Mouse (Mus musculus) small intestine, adult 2 months (tissue): ENCODE measurements around the gene Gm21149. TPM values are rescaled to one million over a fixed set of nuclear protein-coding genes. Genes with fewer than 3 reads are reported as not detected.
"Not testable (repeated sequence)": the region's sequence is repeated elsewhere in the genome, so short reads cannot be mapped to it uniquely, and the experiment has no call there.

Experiments
- H3K27ac ChIP-seq: fragments of 200-500 bp; 2 replicates; pipeline ENCODE4 v1.5.1; 2012; ENCODE audit warnings: low read depth, low read length, control low read depth, inconsistent platforms; ENCODE audit not compliant: insufficient read depth
- H3K27me3 ChIP-seq: fragments of 200-500 bp; 2 replicates; pipeline ENCODE4 v1.6.1; 2012; ENCODE audit warnings: mild to moderate bottlenecking, moderate library complexity, low read length, inconsistent platforms; ENCODE audit not compliant: control insufficient read depth, insufficient read depth
- H3K36me3 ChIP-seq: fragments of 200-500 bp; 2 replicates; pipeline ENCODE4 v1.6.1; 2012; ENCODE audit warnings: mild to moderate bottlenecking, low read length, control low read depth, inconsistent platforms; ENCODE audit not compliant: control insufficient read depth, insufficient read depth
- H3K4me1 ChIP-seq: fragments of 200-500 bp; 2 replicates; pipeline ENCODE4 v1.6.1; 2012; ENCODE audit warnings: low read length, inconsistent platforms, mixed read lengths; ENCODE audit not compliant: control insufficient read depth, insufficient read depth, insufficient read length
- H3K4me3 ChIP-seq: fragments of 200-500 bp; 2 replicates; pipeline ENCODE4 v1.5.1; 2012; ENCODE audit warnings: low read depth, mild to moderate bottlenecking, control low read depth, inconsistent platforms, low read length, moderate library complexity
- CTCF ChIP-seq: fragments of 200-500 bp; IDR thresholded peaks from 2 replicates; pipeline ENCODE4 v1.5.1; 2012; ENCODE audit warnings: low read depth, mild to moderate bottlenecking, control low read depth, inconsistent platforms, low read length, moderate library complexity, mixed read lengths; ENCODE audit not compliant: insufficient replicate concordance, insufficient read length; ENCODE audit errors: extremely low read depth
- POLR2A ChIP-seq: fragments of 200-500 bp; IDR thresholded peaks from 2 replicates; pipeline ENCODE4 v1.6.1; 2012; ENCODE audit warnings: low read depth, mild to moderate bottlenecking, control low read depth, inconsistent platforms, low read length, moderate library complexity
- WGBS: fragments of 180-500 bp; shearing (Covaris S2); methylation state at CpG from one replicate; pipeline ENCODE4 v1.1.7; 2018; 5-methylcytosine and 5-hydroxymethylcytosine counted together
- polyA plus RNA-seq: library from polyadenylated mRNA; depleted of rRNA; stranded (reverse); fragments of >200 nt; gene quantifications from 2 replicates; pipeline ENCODE4 v1.2.3, GENCODE M21; 2012

Gene Gm21149
- polyA plus RNA-seq, 1 experiment = not detected

GRCm38 (mm10) chr5:15507309-15507619 is 30.9 kb upstream of the Gm21149 start:
- Histone ChIP-seq H3K27me3 (no peaks in the 10 kb centered on the region), H3K4me1 (no peaks in the 10 kb centered on the region), H3K36me3 (no peaks in the 10 kb centered on the region), H3K4me3 (no peak overlapping the region), H3K27ac (no peak overlapping the region)
- 76% methylated on average over 3 of the region's 3 CpGs for WGBS
- TF ChIP-seq CTCF = no peak
- TF ChIP-seq POLR2A = no peak

GRCm38 (mm10) chr5:15506575-15507308 is 30.4 kb upstream of the Gm21149 start:
- Histone ChIP-seq H3K27me3 (no peaks in the 10 kb centered on the region), H3K4me3 (no peak overlapping the region), H3K4me1 (no peaks in the 10 kb centered on the region), H3K27ac (no peak overlapping the region), H3K36me3 (no peaks in the 10 kb centered on the region)
- WGBS = 41% methylated on average over 16 of the region's 16 CpGs
- peak; percentile 41; the same call in 1 of the 2 replicates for TF ChIP-seq CTCF
- TF ChIP-seq POLR2A = no peak

GRCm38 (mm10) chr5:15498774-15499400 is 22.6 kb upstream of the Gm21149 start:
- WGBS = 28% methylated on average over 5 of the region's 5 CpGs
- not testable (repeated sequence) for H3K27me3 ChIP-seq, H3K36me3 ChIP-seq, H3K27ac ChIP-seq, H3K4me1 ChIP-seq, H3K4me3 ChIP-seq

- H3K36me3 ChIP-seq, H3K27me3 ChIP-seq, H3K27ac ChIP-seq, H3K4me1 ChIP-seq, H3K4me3 ChIP-seq: not testable (repeated sequence)
- 72% methylated on average over 3 of the region's 3 CpGs for WGBS
Measured at GRCm38 (mm10) chr5:15498350-15498749, 22.0 kb upstream of the Gm21149 start.

GRCm38 (mm10) chr5:15490934-15491333 is 14.6 kb upstream of the Gm21149 start:
- H3K4me1 ChIP-seq, H3K36me3 ChIP-seq, H3K4me3 ChIP-seq, H3K27me3 ChIP-seq, H3K27ac ChIP-seq: not testable (repeated sequence)
- 50% methylated on average over 2 of the region's 2 CpGs for WGBS

GRCm38 (mm10) chr5:15488743-15489142 is 12.4 kb upstream of the Gm21149 start:
- Histone ChIP-seq H3K4me3 (no peak overlapping the region), H3K4me1 (no peaks in the 10 kb centered on the region), H3K27me3 (no peaks in the 10 kb centered on the region), H3K36me3 (no peaks in the 10 kb centered on the region), H3K27ac (no peak overlapping the region)
- TF ChIP-seq CTCF = no peak
- no peak for TF ChIP-seq POLR2A
- 86% methylated on average over 5 of the region's 5 CpGs for WGBS

GRCm38 (mm10) chr5:15484616-15485015 is 8.3 kb upstream of the Gm21149 start:
- not testable (repeated sequence) for H3K27me3 ChIP-seq, H3K36me3 ChIP-seq
- 19% methylated on average over 2 of the region's 2 CpGs for WGBS

GRCm38 (mm10) chr5:15483576-15483975 is 7.3 kb upstream of the Gm21149 start:
- H3K27ac ChIP-seq, H3K4me1 ChIP-seq, H3K36me3 ChIP-seq, H3K4me3 ChIP-seq, H3K27me3 ChIP-seq: not testable (repeated sequence)
- 49% methylated on average over 4 of the region's 4 CpGs for WGBS

More at GRCm38 (mm10) chr5:15484616-15485015, 8.3 kb upstream of the Gm21149 start:
- H3K27ac ChIP-seq, H3K4me1 ChIP-seq, H3K4me3 ChIP-seq: not testable (repeated sequence)

- H3K36me3 ChIP-seq, H3K27ac ChIP-seq, H3K4me3 ChIP-seq, H3K27me3 ChIP-seq, H3K4me1 ChIP-seq: not testable (repeated sequence)
- 54% methylated on average over 2 of the region's 2 CpGs for WGBS
Measured at GRCm38 (mm10) chr5:15482815-15483214, 6.5 kb upstream of the Gm21149 start.

- H3K4me1 ChIP-seq, H3K4me3 ChIP-seq, H3K27me3 ChIP-seq, H3K36me3 ChIP-seq, H3K27ac ChIP-seq: not testable (repeated sequence)
- WGBS = 81% methylated on average over 1 of the region's 1 CpGs
Measured at GRCm38 (mm10) chr5:15470141-15470540, 6.2 kb downstream of the Gm21149 start.

GRCm38 (mm10) chr5:15467768-15468167 is 8.6 kb downstream of the Gm21149 start:
- H3K4me1 ChIP-seq, H3K4me3 ChIP-seq, H3K36me3 ChIP-seq, H3K27me3 ChIP-seq, H3K27ac ChIP-seq: not testable (repeated sequence)
- WGBS = 60% methylated on average over 6 of the region's 6 CpGs
